ENCODE assay signal across 19 mouse cellular contexts in genomic region chr13:59741096-59741495, GRCm38 (mm10). TPM values are rescaled to one million over a fixed set of nuclear protein-coding genes. Genes with fewer than 3 reads are reported as not detected.
DNase-seq lines count a peak whose midpoint lies in the region; ATAC-seq lines count a peak whose summit lies in the region.
"Had no signal": no experiment of that assay in that cellular context is flagged by ENCODE, and none has a peak within 500 bp of the region (broad histone marks: within the 10 kb centered on the region; RNA-seq: fewer than 3 reads in every experiment).

No protein-coding gene starts in this region.

- H3K4me1 ChIP-seq in heart, embryonic 11.5 days (ENCODE audit: control insufficient read depth, insufficient read depth, low read length), result no peaks in the 10 kb centered on the region
- no peaks in the 10 kb centered on the region for H3K4me1 ChIP-seq in forebrain, embryonic 11.5 days (replicated peaks; ENCODE audit: control insufficient read depth, insufficient read depth, low read length)
- H3K4me1 ChIP-seq: embryonic facial prominence, embryonic 12.5 days; forebrain, embryonic 12.5 days; limb, embryonic 15.5 days; stomach, embryonic 15.5 days had no signal

- no peak for ATAC-seq in heart, embryonic 11.5 days (replicated peaks; ENCODE audit: insufficient number of reproducible peaks, low FRiP score, low TSS enrichment)
- ATAC-seq in forebrain, embryonic 11.5 days (replicated peaks; ENCODE audit: low FRiP score), result no peak
- ATAC-seq: hindbrain, embryonic 16.5 days had no signal

- peak; percentile 76 for DNase-seq in heart, adult 18-20 months
- DNase-seq in ovary, adult 18-20 months (ENCODE audit: low spot score), result peak; percentile 38
- no peak for DNase-seq in ovary, postnatal 14 days (ENCODE audit: low spot score)
- DNase-seq in heart, postnatal 10 days, result peak; percentile 59 to 69
- peak; percentile 73 for DNase-seq in testis, postnatal 14 days (ENCODE audit: low spot score)
- DNase-seq in spleen, postnatal 36 days (ENCODE audit: low spot score in 2 of 2), result no peak
- no peak for DNase-seq in forebrain, embryonic 11.5 days (ENCODE audit: low spot score)
- DNase-seq: cerebellum, adult 9-11 months had no signal

- no peak overlapping the region for H3K9ac ChIP-seq in heart, embryonic 11.5 days (ENCODE audit: low read depth, low read length)
- H3K9ac ChIP-seq in forebrain, embryonic 11.5 days (ENCODE audit: low read length), result no peak overlapping the region
- H3K9ac ChIP-seq: embryonic facial prominence, embryonic 12.5 days; forebrain, embryonic 12.5 days; limb, embryonic 15.5 days; stomach, embryonic 15.5 days had no signal

- 75% methylated on average over 11 of the region's 11 CpGs for WGBS in heart, embryonic 11.5 days (ENCODE audit: insufficient replicate concordance)
- 94% methylated on average over 11 of the region's 11 CpGs for WGBS in forebrain, embryonic 11.5 days

- no peaks in the 10 kb centered on the region for H3K36me3 ChIP-seq in heart, embryonic 11.5 days (ENCODE audit: control insufficient read depth, insufficient read depth, low read length)
- H3K36me3 ChIP-seq in forebrain, embryonic 11.5 days (ENCODE audit: control insufficient read depth, insufficient read depth, low read length), result no peaks in the 10 kb centered on the region
- H3K36me3 ChIP-seq: embryonic facial prominence, embryonic 12.5 days; forebrain, embryonic 12.5 days; G1E; limb, embryonic 15.5 days; stomach, embryonic 15.5 days had no signal

- H3K4me2 ChIP-seq in heart, embryonic 11.5 days, result no peak overlapping the region
- H3K4me2 ChIP-seq in forebrain, embryonic 11.5 days (ENCODE audit: low read depth, low read length, severe bottlenecking), result no peak overlapping the region
- H3K4me2 ChIP-seq: embryonic facial prominence, embryonic 12.5 days; forebrain, embryonic 12.5 days; limb, embryonic 15.5 days; stomach, embryonic 15.5 days had no signal

- intact Hi-C loops in heart, postnatal 10 days (cut with DNase I), result no loop called here

- H3K4me3 ChIP-seq in heart, embryonic 11.5 days (ENCODE audit: low read depth, low read length), result no peak overlapping the region
- no peak overlapping the region for H3K4me3 ChIP-seq in forebrain, embryonic 11.5 days (ENCODE audit: low read depth, low read length)
- H3K4me3 ChIP-seq: embryonic facial prominence, embryonic 12.5 days; forebrain, embryonic 12.5 days; limb, embryonic 15.5 days; stomach, embryonic 15.5 days had no signal

- no peaks in the 10 kb centered on the region for H3K27me3 ChIP-seq in heart, embryonic 11.5 days (ENCODE audit: control insufficient read depth, insufficient read depth, low read length)
- H3K27me3 ChIP-seq in forebrain, embryonic 11.5 days (ENCODE audit: control insufficient read depth, insufficient read depth, low read length), result no peaks in the 10 kb centered on the region
- H3K27me3 ChIP-seq: embryonic facial prominence, embryonic 12.5 days; forebrain, embryonic 12.5 days; limb, embryonic 15.5 days; stomach, embryonic 15.5 days had no signal

- no peaks in the 10 kb centered on the region for H3K9me3 ChIP-seq in heart, embryonic 11.5 days (replicated peaks; ENCODE audit: control insufficient read depth, low read length)
- H3K9me3 ChIP-seq in forebrain, embryonic 11.5 days (ENCODE audit: control insufficient read depth, low read length), result no peaks in the 10 kb centered on the region
- H3K9me3 ChIP-seq: embryonic facial prominence, embryonic 12.5 days; forebrain, embryonic 12.5 days; G1E; limb, embryonic 15.5 days; stomach, embryonic 15.5 days had no signal

- no peak overlapping the region for H3K27ac ChIP-seq in heart, embryonic 11.5 days (ENCODE audit: low read depth, low read length)
- no peak overlapping the region for H3K27ac ChIP-seq in forebrain, embryonic 11.5 days (ENCODE audit: low read depth, low read length)
- H3K27ac ChIP-seq: embryonic facial prominence, embryonic 12.5 days; forebrain, embryonic 12.5 days; limb, embryonic 15.5 days; stomach, embryonic 15.5 days had no signal

RNA-seq across cellular contexts. Expression of gene 1700014D04Rik, which starts 5.5 kb away (rescaled TPM):
- total RNA-seq in heart, adult 18-20 months (2021), result not detected
- polyA plus RNA-seq in heart, embryonic 11.5 days (2014; fragmentation: Nextera tagmentation; extraction: Ambion mirVana), result not detected in 2 replicates
- under 1 TPM in 1 of 2 experiments, not detected in 1; 0.07 TPM for total RNA-seq in heart, postnatal 10 days (2021)
- polyA plus RNA-seq in forebrain, embryonic 11.5 days (2014; fragmentation: Nextera tagmentation; extraction: Ambion mirVana), result 0.16 TPM in 1 of 2 replicates, not detected in the other
- total RNA-seq: gastrocnemius, postnatal 36 days had no signal
- polyA plus RNA-seq: G1E; limb, embryonic 15.5 days; stomach, embryonic 15.5 days had no signal

RNA-seq across cellular contexts. Expression of gene Spata31d1d, which starts 9.5 kb away (rescaled TPM):
- total RNA-seq in heart, adult 18-20 months (2021), result not detected
- polyA plus RNA-seq in heart, embryonic 11.5 days (2014; fragmentation: Nextera tagmentation; extraction: Ambion mirVana), result not detected in 2 replicates
- not detected for total RNA-seq in heart, postnatal 10 days (2021)
- polyA plus RNA-seq in forebrain, embryonic 11.5 days (2014; fragmentation: Nextera tagmentation; extraction: Ambion mirVana), result not detected in 2 replicates
- total RNA-seq: gastrocnemius, postnatal 36 days; midbrain, postnatal 0 days had no signal
- polyA plus RNA-seq: C2C12; embryonic facial prominence, embryonic 12.5 days; forebrain, embryonic 12.5 days; G1E; hindbrain, embryonic 16.5 days; limb, embryonic 15.5 days; midbrain, postnatal 0 days; neural tube, embryonic 14.5 days; stomach, embryonic 15.5 days had no signal

RNA-seq across cellular contexts. Expression of gene Isca1, which starts 28.5 kb away (rescaled TPM):
- total RNA-seq in heart, adult 18-20 months (2021), result 100 to 1,000 TPM; 235 to 252 TPM
- polyA plus RNA-seq in heart, embryonic 11.5 days (2014; fragmentation: Nextera tagmentation; extraction: Ambion mirVana), result 168 and 171 TPM in 2 replicates
- 100 to 1,000 TPM; 191 to 196 TPM for total RNA-seq in heart, postnatal 10 days (2021)
- polyA plus RNA-seq in forebrain, embryonic 11.5 days (2014; fragmentation: Nextera tagmentation; extraction: Ambion mirVana), result 113 and 116 TPM in 2 replicates

RNA-seq across cellular contexts. Expression of gene Spata31d1b, which starts 29.0 kb away (rescaled TPM):
- total RNA-seq in heart, adult 18-20 months (2021), result under 1 TPM in 1 of 2 experiments, not detected in 1; 0.05 TPM
- not detected in 2 replicates for polyA plus RNA-seq in heart, embryonic 11.5 days (2014; fragmentation: Nextera tagmentation; extraction: Ambion mirVana)
- total RNA-seq in heart, postnatal 10 days (2021), result not detected
- polyA plus RNA-seq in forebrain, embryonic 11.5 days (2014; fragmentation: Nextera tagmentation; extraction: Ambion mirVana), result not detected in 2 replicates
- total RNA-seq: gastrocnemius, postnatal 36 days had no signal
- polyA plus RNA-seq: C2C12; embryonic facial prominence, embryonic 12.5 days; forebrain, embryonic 12.5 days; G1E; limb, embryonic 15.5 days; midbrain, postnatal 0 days; neural tube, embryonic 14.5 days; stomach, embryonic 15.5 days had no signal

RNA-seq across cellular contexts. Expression of gene Spata31d1a, which starts 31.0 kb away (rescaled TPM):
- not detected for total RNA-seq in heart, adult 18-20 months (2021)
- polyA plus RNA-seq in heart, embryonic 11.5 days (2014; fragmentation: Nextera tagmentation; extraction: Ambion mirVana), result not detected in 2 replicates
- total RNA-seq in heart, postnatal 10 days (2021), result not detected
- not detected in 2 replicates for polyA plus RNA-seq in forebrain, embryonic 11.5 days (2014; fragmentation: Nextera tagmentation; extraction: Ambion mirVana)
- total RNA-seq: gastrocnemius, postnatal 36 days; midbrain, postnatal 0 days had no signal
- polyA plus RNA-seq: C2C12; embryonic facial prominence, embryonic 12.5 days; G1E; hindbrain, embryonic 16.5 days; limb, embryonic 15.5 days; midbrain, postnatal 0 days; stomach, embryonic 15.5 days had no signal

Comparison
In these comparisons a context has a peak if more than half of its experiments do, and no peak if none do; other contexts are left out.
1. DNase-seq: peak in heart, adult 18-20 months (2 of 2), ovary, adult 18-20 months (single experiment), heart, postnatal 10 days (2 of 2) and testis, postnatal 14 days (single experiment); none in ovary, postnatal 14 days (single experiment), spleen, postnatal 36 days (0 of 2) and forebrain, embryonic 11.5 days (single experiment).